Comparison of ENCODE assay signal across 14 mouse cellular contexts in the genomic region with DNA sequence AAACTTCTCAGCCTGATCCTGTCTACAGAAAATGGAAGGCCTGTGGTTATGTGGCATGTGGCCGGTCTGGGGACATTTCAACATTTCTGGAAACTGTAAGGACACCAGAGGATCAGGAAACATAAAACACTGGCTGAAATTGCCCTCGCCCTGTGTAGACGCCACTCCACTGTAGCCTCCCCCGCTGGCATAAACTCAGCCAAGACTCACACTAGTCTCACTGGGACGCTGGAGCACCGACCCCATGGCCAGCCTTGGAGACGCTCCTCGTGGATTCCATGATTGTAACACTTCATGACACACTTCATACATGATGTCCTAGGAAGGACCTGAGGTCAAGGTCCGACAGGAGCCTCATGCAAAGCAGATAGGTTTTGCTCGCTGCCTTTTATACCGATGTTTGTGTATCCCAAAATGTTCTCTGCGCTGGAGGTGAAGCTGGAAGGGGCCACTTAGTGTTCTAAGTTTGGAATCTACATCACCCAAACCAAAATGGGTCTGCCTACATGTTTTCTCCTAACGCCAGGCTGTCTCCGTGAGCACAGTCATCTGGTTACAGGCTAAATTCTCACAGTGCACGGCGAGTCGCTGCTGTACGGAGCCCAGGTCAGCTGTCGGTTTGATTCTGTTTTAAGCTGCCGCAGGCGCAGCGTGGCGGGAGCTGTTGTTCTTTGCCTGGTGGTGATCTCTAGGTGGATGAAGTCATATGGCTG. TPM values are rescaled to one million over a fixed set of nuclear protein-coding genes. Genes with fewer than 3 reads are reported as not detected.
A peak's percentile ranks its signal among the peaks of the same experiment; 100 is the strongest.
DNase-seq lines count a peak whose midpoint lies in the region; ATAC-seq lines count a peak whose summit lies in the region.
"Had no signal": no experiment of that assay in that cellular context is flagged by ENCODE, and none has a peak within 500 bp of the region (broad histone marks: within the 10 kb centered on the region; RNA-seq: fewer than 3 reads in every experiment).

No protein-coding gene starts in this region.

- no peak overlapping the region for H3K4me3 ChIP-seq in heart, embryonic 11.5 days (ENCODE audit: low read depth, low read length)
- no peak overlapping the region for H3K4me3 ChIP-seq in midbrain, embryonic 14.5 days (replicated peaks; ENCODE audit: low read depth, low read length)

- 68% methylated on average over 23 of the region's 23 CpGs for WGBS in heart, embryonic 11.5 days (ENCODE audit: insufficient replicate concordance)
- 89% methylated on average over 23 of the region's 23 CpGs for WGBS in midbrain, embryonic 14.5 days

- H3K4me2 ChIP-seq in heart, embryonic 11.5 days = no peak overlapping the region; the same call in none of the 2 replicates
- H3K4me2 ChIP-seq in midbrain, embryonic 14.5 days (ENCODE audit: low read length) = no peak overlapping the region

- H3K36me3 ChIP-seq in heart, embryonic 11.5 days (ENCODE audit: control insufficient read depth, insufficient read depth, low read length) = no peaks in the 10 kb centered on the region; the same call in 1 of the 2 replicates
- no peaks in the 10 kb centered on the region for H3K36me3 ChIP-seq in midbrain, embryonic 14.5 days (ENCODE audit: control insufficient read depth, insufficient read depth, low read length)

- H3K27ac ChIP-seq in heart, embryonic 11.5 days (ENCODE audit: low read depth, low read length) = no peak overlapping the region
- H3K27ac ChIP-seq in midbrain, embryonic 14.5 days (replicated peaks; ENCODE audit: low read depth, low read length) = no peak overlapping the region

- DNase-seq in heart, adult 18-20 months = no peak
- peak; percentile 51 to 77 for DNase-seq in left cerebral cortex, adult 18-20 months (ENCODE audit: low spot score in 2 of 2)
- DNase-seq in left cerebral cortex, postnatal 4 days = no peak
- peak; percentile 62 to 74 for DNase-seq in frontal cortex, postnatal 36 days (ENCODE audit: low spot score in 2 of 2)
- DNase-seq in right cerebral cortex, postnatal 25 days = peak; percentile 67
- DNase-seq in gastrocnemius, postnatal 14 days = no peak
- DNase-seq in midbrain, embryonic 14.5 days = no peak
- DNase-seq: adrenal gland, adult 8-10 months; cerebellum, adult 2 months; gastrocnemius, postnatal 10 days; lung, postnatal 14 days had no signal

- H3K9me3 ChIP-seq in heart, embryonic 11.5 days (replicated peaks; ENCODE audit: control insufficient read depth, low read length) = no peaks in the 10 kb centered on the region
- H3K9me3 ChIP-seq in midbrain, embryonic 14.5 days (ENCODE audit: control insufficient read depth, low read length) = no peaks in the 10 kb centered on the region

- H3K27me3 ChIP-seq in heart, embryonic 11.5 days (ENCODE audit: control insufficient read depth, insufficient read depth, low read length) = no peaks in the 10 kb centered on the region
- H3K27me3 ChIP-seq in midbrain, embryonic 14.5 days (ENCODE audit: control insufficient read depth, insufficient read depth, low read length) = no peaks in the 10 kb centered on the region
- H3K27me3 ChIP-seq: Patski had no signal

- intact Hi-C loops in left cerebral cortex, postnatal 4 days (cut with DNase I) = no loop called here
- intact Hi-C loops in gastrocnemius, postnatal 14 days (cut with DNase I; ENCODE audit: low total_unique reads) = no loop called here

- H3K4me1 ChIP-seq in heart, embryonic 11.5 days (ENCODE audit: control insufficient read depth, insufficient read depth, low read length) = peaks cover 47% of the 10 kb centered on the region
- no peaks in the 10 kb centered on the region for H3K4me1 ChIP-seq in midbrain, embryonic 14.5 days (ENCODE audit: control insufficient read depth, insufficient read depth, low read length)

- no peak for ATAC-seq in heart, embryonic 11.5 days (replicated peaks; ENCODE audit: insufficient number of reproducible peaks, low FRiP score, low TSS enrichment)
- no peak for ATAC-seq in midbrain, embryonic 14.5 days (ENCODE audit: low FRiP score, low TSS enrichment)
- ATAC-seq: intestine, embryonic 16.5 days; Patski had no signal

- 0 out of 2 replicates have a peak overlapping the region, but pooled peaks have one; percentile 24 for H3K9ac ChIP-seq in heart, embryonic 11.5 days (ENCODE audit: low read depth, low read length)
- no peak overlapping the region for H3K9ac ChIP-seq in midbrain, embryonic 14.5 days (replicated peaks; ENCODE audit: low read length)

RNA-seq across cellular contexts. Expression of gene Vill, which starts 48.4 kb away (rescaled TPM):
- polyA plus RNA-seq in heart, embryonic 11.5 days (2014; fragmentation: Nextera tagmentation; extraction: Ambion mirVana) = 12.3 and 13.5 TPM in 2 replicates
- total RNA-seq in heart, adult 18-20 months (2021) = 1 to 10 TPM in 1 of 2 experiments, under 1 TPM in 1; 0.42 to 1.3 TPM
- total RNA-seq in left cerebral cortex, adult 18-20 months (2021) = 1 to 10 TPM; 6.7 to 9.0 TPM
- 1 to 10 TPM; 1.2 to 2.4 TPM for total RNA-seq in left cerebral cortex, postnatal 4 days (2021)
- under 1 TPM; 0.31 to 0.96 TPM for total RNA-seq in gastrocnemius, postnatal 14 days (2021)
- polyA plus RNA-seq in midbrain, embryonic 14.5 days (2014; fragmentation: Nextera tagmentation; extraction: Ambion mirVana) = 2.1 and 2.6 TPM in 2 replicates

Comparison
In these comparisons a context has a peak if more than half of its experiments do, and no peak if none do; other contexts are left out.
1. DNase-seq: peak in left cerebral cortex, adult 18-20 months (2 of 2), frontal cortex, postnatal 36 days (2 of 2) and right cerebral cortex, postnatal 25 days (single experiment); none in heart, adult 18-20 months (0 of 2), left cerebral cortex, postnatal 4 days (single experiment), gastrocnemius, postnatal 14 days (single experiment) and midbrain, embryonic 14.5 days (single experiment).